Mouse (Mus musculus) WW6 (cell line): ENCODE measurements at regions not wholly inside any gene's neighbourhood (a gene's known extent, or its start where the extent isn't known, plus 50 kb on each side); places are given as distances from the start of the nearest gene placed in this dataset.

Experiments used
- DNase-seq: peaks from one replicate; pipeline ENCODE4 v3.0.0-alpha.2; 2013; ENCODE audit warnings: low read depth, low spot score

GRCm38 (mm10) chr10:117527979-117528378 lies 101.3 kb upstream of the Cpm start:
- DNase-seq = no peak

- DNase-seq = no peak
Measured at GRCm38 (mm10) chr10:117527243-117527642, 102.1 kb upstream of the Cpm start.

- no peak for DNase-seq
Measured at GRCm38 (mm10) chr10:117526834-117527188, 102.5 kb upstream of the Cpm start.

GRCm38 (mm10) chr10:117526008-117526833 lies 103.1 kb upstream of the Cpm start:
- no peak for DNase-seq

GRCm38 (mm10) chr10:117525608-117526007 lies 103.7 kb upstream of the Cpm start:
- no peak for DNase-seq

- DNase-seq = no peak
Measured at GRCm38 (mm10) chr10:117524926-117525565, 104.3 kb upstream of the Cpm start.

GRCm38 (mm10) chr10:117524101-117524500 lies 105.2 kb upstream of the Cpm start:
- DNase-seq = no peak

- no peak for DNase-seq
Measured at GRCm38 (mm10) chr10:117522906-117523829, 106.1 kb upstream of the Cpm start.

GRCm38 (mm10) chr10:117522373-117522772 lies 106.9 kb upstream of the Cpm start:
- no peak for DNase-seq

- no peak for DNase-seq
Measured at GRCm38 (mm10) chr10:117521315-117522270, 107.7 kb upstream of the Cpm start.

- no peak for DNase-seq
Measured at GRCm38 (mm10) chr10:117520536-117521314, 108.6 kb upstream of the Cpm start.

GRCm38 (mm10) chr10:117519670-117520535 lies 109.4 kb upstream of the Cpm start:
- no peak for DNase-seq

GRCm38 (mm10) chr10:117518793-117519669 lies 110.3 kb upstream of the Cpm start:
- no peak for DNase-seq

GRCm38 (mm10) chr10:117517800-117518770 lies 111.2 kb upstream of the Cpm start:
- DNase-seq = no peak

- no peak for DNase-seq
Measured at GRCm38 (mm10) chr10:117517071-117517714, 112.1 kb upstream of the Cpm start.

- no peak for DNase-seq
Measured at GRCm38 (mm10) chr10:117516510-117516909, 112.8 kb upstream of the Cpm start.
